Mouse (Mus musculus): ENCODE measurements around the gene Cnnm4. TPM values are rescaled to one million over a fixed set of nuclear protein-coding genes. Genes with fewer than 3 reads are reported as not detected.

The Cnnm4 gene
- total and polyA plus RNA-seq, 3 experiments, result 7.8 to 8.5 TPM; not detected in 1

GRCm38 (mm10) chr1:36524058-36524457, 52.6 kb downstream of the Cnnm4 start:
- no peak for DNase-seq (ENCODE audit: low read depth, low spot score)
- Histone ChIP-seq H3K9ac (ENCODE audit: control insufficient read depth, low read depth, low read length, poor library complexity, severe bottlenecking) (no peak overlapping the region), H3K36me3 (ENCODE audit: control insufficient read depth in 1 of 2, insufficient read depth in 2 of 2, low read length in 2 of 2) (peaks cover 0 to 5% of the 10 kb centered on the region in 2 experiments; a peak in 2 of 4 replicates), H3K27ac (ENCODE audit: control insufficient read depth, low read depth, low read length) (no peak overlapping the region), H3K9me3 (replicated peaks; ENCODE audit: insufficient read depth, low read length) (no peaks in the 10 kb centered on the region), H3K4me3 (ENCODE audit: control insufficient read depth in 1 of 2, insufficient read depth in 1 of 2, low read depth in 2 of 2, low read length in 2 of 2) (no peak overlapping the region), H3K79me2 (ENCODE audit: control insufficient read depth, insufficient read depth, low read length, poor library complexity) (no peaks in the 10 kb centered on the region), H3K4me1 (ENCODE audit: control insufficient read depth in 1 of 2, insufficient read depth in 2 of 2, low read length in 2 of 2) (peaks cover 0 to 3% of the 10 kb centered on the region in 2 experiments; a peak in 1 of 4 replicates), H3K27me3 (ENCODE audit: control insufficient read depth in 1 of 2, insufficient read depth in 2 of 2, low read length in 2 of 2) (no peaks in the 10 kb centered on the region)
- TF ChIP-seq USF1 (IDR thresholded peaks at IDR 0.05; ENCODE audit: low read depth, low read length) (no peak), TCF12 (IDR thresholded peaks at IDR 0.05; ENCODE audit: low read depth, low read length) (no peak), CTCF (IDR thresholded peaks at IDR 0.05 in 2 of 3, conservative IDR thresholded peaks at IDR 0.05 in 1 of 3; ENCODE audit: control insufficient read depth in 1 of 3, insufficient read depth in 1 of 3, low read depth in 2 of 3, low read length in 3 of 3, poor library complexity in 1 of 3, severe bottlenecking in 1 of 3) (no peak), CHD1 (IDR thresholded peaks at IDR 0.05; ENCODE audit: low read depth, low read length) (no peak), MYB (IDR thresholded peaks at IDR 0.05; ENCODE audit: low read depth, low read length) (no peak), UBTF (IDR thresholded peaks at IDR 0.05; ENCODE audit: borderline replicate concordance, insufficient read depth, low read depth, low read length) (no peak), ZKSCAN1 (IDR thresholded peaks at IDR 0.05; ENCODE audit: low read depth, low read length) (no peak), KAT2A (conservative IDR thresholded peaks at IDR 0.05; ENCODE audit: low read depth, low read length) (no peak), SMC3 (IDR thresholded peaks at IDR 0.05; ENCODE audit: low read depth, low read length) (no peak), RAD21 (IDR thresholded peaks at IDR 0.05; ENCODE audit: low read depth, low read length) (no peak), JUND (IDR thresholded peaks at IDR 0.05; ENCODE audit: low read depth, low read length) (no peak), ELF1 (IDR thresholded peaks at IDR 0.05; ENCODE audit: low read depth, low read length) (no peak), TBP (IDR thresholded peaks at IDR 0.05; ENCODE audit: low read depth, low read length) (no peak), SIN3A (IDR thresholded peaks at IDR 0.05; ENCODE audit: low read length) (no peak)

- no peak for DNase-seq (ENCODE audit: low read depth, low spot score)
- H3K9me3 ChIP-seq (replicated peaks; ENCODE audit: insufficient read depth, low read length), result no peaks in the 10 kb centered on the region
- no peak for TF ChIP-seq TBP (IDR thresholded peaks at IDR 0.05; ENCODE audit: low read depth, low read length)
- no peak for TF ChIP-seq MXI1 (IDR thresholded peaks at IDR 0.05; ENCODE audit: low read depth, low read length)
- no peak for TF ChIP-seq CTCF (IDR thresholded peaks at IDR 0.05 in 2 of 3, conservative IDR thresholded peaks at IDR 0.05 in 1 of 3; ENCODE audit: control insufficient read depth in 1 of 3, insufficient read depth in 1 of 3, low read depth in 2 of 3, low read length in 3 of 3, poor library complexity in 1 of 3, severe bottlenecking in 1 of 3)
- H3K79me2 ChIP-seq (ENCODE audit: control insufficient read depth, insufficient read depth, low read length, poor library complexity), result no peaks in the 10 kb centered on the region
- H3K27ac ChIP-seq (ENCODE audit: control insufficient read depth, low read depth, low read length), result no peak overlapping the region
- no peaks in the 10 kb centered on the region for H3K27me3 ChIP-seq (ENCODE audit: control insufficient read depth in 1 of 2, insufficient read depth in 2 of 2, low read length in 2 of 2)
- H3K9ac ChIP-seq (ENCODE audit: control insufficient read depth, low read depth, low read length, poor library complexity, severe bottlenecking), result no peak overlapping the region
- no peak overlapping the region for H3K4me3 ChIP-seq (ENCODE audit: control insufficient read depth in 1 of 2, insufficient read depth in 1 of 2, low read depth in 2 of 2, low read length in 2 of 2)
- H3K4me1 ChIP-seq (ENCODE audit: control insufficient read depth in 1 of 2, insufficient read depth in 2 of 2, low read length in 2 of 2), result peaks cover 0 to 3% of the 10 kb centered on the region in 2 experiments; a peak in 1 of 4 replicates
- peaks cover 0 to 5% of the 10 kb centered on the region in 2 experiments; a peak in 2 of 4 replicates for H3K36me3 ChIP-seq (ENCODE audit: control insufficient read depth in 1 of 2, insufficient read depth in 2 of 2, low read length in 2 of 2)
Observed at GRCm38 (mm10) chr1:36525774-36526173, 54.4 kb downstream of the Cnnm4 start.
